Mouse (Mus musculus) naive thymus-derived CD4-positive, alpha-beta T cell, adult 2 months (primary cell): Measurements from ENCODE around the gene Atp5j2.
"Not testable (repeated sequence)": the region's sequence is repeated elsewhere in the genome, so short reads cannot be mapped to it uniquely, and the experiment has no call there.

ENCODE experiments used
- DNase-seq: peaks from one replicate; pipeline ENCODE4 v3.0.0-alpha.2; 2011; ENCODE audit warnings: low read depth

The Atp5j2 gene

DNA sequence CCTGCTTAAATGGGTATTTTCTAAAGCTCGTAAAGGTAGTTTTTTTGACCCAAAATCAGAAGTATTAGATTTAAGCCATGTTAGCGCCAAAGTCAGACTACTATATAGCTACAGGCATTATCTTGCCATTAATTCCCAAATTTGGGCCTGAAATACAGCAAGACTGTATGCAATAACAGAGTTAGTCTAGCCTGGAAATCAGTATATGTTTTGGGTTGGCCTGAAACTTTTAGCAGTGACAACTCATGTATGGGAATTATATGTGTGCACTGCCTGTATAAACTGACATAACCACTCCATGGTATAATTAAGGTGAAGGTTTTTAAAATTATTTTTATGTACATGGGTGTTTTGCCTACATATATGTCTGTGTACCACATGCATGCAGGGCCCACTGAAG is at the start of gene Atp5j2:
Atp5j2 (minus strand) TSS at position 101 of the 400 bp plus-strand sequence.
- DNase-seq, result no peak

DNA sequence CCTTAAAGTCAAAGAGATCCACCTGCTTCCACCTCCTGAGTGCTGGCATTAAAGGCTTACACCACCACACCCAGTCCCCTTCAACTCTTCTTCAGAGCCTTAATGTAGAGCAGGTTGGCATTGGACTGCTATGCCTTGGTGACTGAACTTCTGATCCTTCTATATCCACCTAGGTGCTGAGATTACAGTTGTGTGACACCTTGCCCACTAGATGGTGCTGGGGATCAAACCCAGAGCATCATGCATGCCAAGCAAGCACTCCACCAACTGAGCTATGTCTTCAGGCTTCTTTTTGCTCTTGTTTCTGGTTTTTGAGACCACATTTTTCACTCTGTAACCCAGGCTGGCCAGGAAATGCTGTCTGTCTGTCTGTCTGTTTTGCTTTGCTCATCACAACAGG is 42.8 kb upstream of the Atp5j2 start:
- peak; percentile 64 for DNase-seq

GRCm38 (mm10) chr5:145231893-145232411 is 40.1 kb upstream of the Atp5j2 start:
- no peak for DNase-seq

DNA sequence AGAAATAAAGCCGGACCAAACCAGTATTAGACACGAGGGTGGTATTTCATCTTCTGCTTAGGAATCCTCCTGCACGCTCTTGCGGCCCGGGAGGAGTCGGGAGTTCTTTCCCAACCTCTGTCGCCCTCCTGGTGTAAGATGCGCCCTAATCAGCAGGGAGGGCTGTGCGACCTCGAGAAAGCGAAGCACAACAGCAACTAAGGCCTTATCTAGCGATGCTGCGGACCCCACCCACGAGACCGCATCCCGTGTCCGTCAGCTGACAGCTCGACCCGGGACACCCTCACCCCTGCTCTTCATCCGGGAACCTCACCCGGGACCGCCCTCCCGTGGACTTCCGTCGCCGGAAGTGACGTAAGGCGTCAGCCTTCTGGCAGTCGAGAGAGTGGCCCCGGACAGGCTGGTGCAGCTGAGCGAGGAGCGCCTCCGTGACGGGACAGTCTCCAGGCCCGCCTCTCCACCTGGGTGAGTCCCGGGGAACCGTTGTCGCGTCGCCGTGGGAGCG is 39.6 kb upstream of the Atp5j2 start, which contains the start of gene Zfp655:
Zfp655 (plus strand) TSS at position 349 of the 505 bp plus-strand sequence.
- DNase-seq, result peak; percentile 98

- no peak for DNase-seq
Measured at GRCm38 (mm10) chr5:145230641-145231040, 38.8 kb upstream of the Atp5j2 start.

GRCm38 (mm10) chr5:145229283-145229682 is 37.4 kb upstream of the Atp5j2 start:
- DNase-seq, result not testable (repeated sequence)

DNA sequence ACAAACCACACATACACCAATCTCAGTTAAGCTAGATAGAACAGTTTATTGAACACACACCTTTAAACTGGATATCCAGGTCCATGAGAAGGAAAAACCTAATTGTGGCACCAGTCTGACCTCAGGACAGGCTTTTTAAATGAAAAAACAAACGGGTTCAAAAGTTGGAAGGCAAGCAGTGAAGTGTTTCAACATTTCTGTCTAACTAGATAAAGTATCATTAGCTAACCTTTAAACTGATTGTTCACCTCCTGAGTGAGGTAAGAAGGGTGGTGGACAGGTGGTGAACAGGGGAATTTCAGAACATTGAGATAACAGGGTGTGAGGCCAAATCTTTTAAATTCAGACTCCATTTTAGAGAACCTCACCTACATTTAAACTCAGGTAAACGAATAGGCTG is 34.6 kb upstream of the Atp5j2 start:
- DNase-seq, result no peak

DNA sequence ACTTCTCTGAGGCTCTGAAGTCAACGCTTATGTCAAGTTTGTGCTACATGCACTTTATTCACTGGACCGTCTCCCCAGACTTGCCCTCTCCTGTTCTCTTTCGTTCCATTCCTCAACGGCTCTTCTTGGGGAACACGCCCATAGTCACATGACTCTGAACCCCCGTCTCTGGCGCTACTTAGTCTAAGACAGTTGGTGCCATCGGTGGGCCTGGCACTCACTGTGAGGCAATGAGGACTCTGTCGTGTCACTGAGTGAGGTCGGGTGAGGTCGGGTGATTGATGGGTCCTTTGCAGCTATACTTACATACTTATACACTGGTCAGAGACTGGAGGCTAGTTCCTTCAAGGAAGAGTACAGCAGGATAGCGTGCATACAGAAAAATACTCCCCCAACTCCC is 31.5 kb upstream of the Atp5j2 start:
- DNase-seq, result no peak

DNA sequence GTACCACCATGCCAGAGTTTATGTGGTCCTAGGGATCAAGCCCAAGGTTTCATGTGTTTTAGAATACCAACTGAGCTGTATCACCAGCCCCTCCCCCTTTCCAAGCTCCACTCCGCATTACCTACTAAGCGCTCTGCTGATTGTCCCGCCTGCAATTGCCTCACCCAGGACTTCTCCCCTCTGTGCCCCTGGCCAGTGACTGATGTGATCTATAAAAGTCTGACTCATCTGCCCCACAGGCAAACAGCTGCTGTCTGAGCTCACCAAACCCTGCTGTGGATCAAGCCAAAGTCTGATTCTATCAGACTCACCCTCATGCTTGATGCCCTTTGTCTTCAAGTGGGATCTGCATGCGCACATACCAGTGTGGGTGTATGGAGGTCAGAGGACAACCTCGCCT is 31.0 kb upstream of the Atp5j2 start:
- DNase-seq, result no peak

- DNase-seq, result no peak
Measured at GRCm38 (mm10) chr5:145219981-145220380, 28.1 kb upstream of the Atp5j2 start.

DNA sequence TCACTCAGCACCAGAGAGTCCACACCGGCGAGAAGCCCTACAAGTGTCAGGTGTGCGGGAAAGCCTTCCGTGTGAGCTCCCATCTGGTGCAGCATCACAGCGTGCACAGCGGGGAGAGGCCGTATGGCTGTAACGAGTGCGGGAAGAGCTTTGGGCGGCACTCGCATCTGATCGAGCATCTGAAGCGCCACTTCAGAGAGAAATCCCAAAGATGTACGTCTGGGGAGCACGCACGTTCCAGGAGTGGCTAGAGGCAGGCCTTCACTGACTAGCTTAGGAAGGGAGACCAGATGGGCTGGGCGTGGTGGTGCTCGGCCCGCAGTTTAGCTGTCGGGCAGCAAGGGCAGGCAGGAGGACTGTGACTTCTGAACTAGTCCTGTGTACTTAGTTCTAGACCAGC is 26.8 kb upstream of the Atp5j2 start:
- no peak for DNase-seq

DNA sequence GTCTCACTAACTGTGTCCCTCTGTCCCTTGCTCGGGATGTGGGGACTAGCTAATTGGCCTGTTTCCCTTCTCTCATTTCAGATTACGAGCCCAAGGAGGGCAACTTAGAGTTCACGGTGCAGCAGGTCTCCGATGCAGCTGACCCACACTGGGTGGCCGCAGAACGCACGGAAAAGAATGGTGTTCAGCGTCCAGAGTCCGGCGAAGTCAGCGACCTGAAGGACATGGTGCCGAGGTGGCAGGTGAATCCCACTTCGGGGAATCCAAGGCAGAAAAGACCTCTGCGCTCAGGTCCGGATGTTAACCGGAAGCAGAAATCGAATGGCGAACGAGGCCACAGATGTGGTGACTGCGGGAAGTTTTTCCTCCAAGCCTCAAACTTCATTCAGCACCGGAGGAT is 26.3 kb upstream of the Atp5j2 start:
- DNase-seq, result no peak

DNA sequence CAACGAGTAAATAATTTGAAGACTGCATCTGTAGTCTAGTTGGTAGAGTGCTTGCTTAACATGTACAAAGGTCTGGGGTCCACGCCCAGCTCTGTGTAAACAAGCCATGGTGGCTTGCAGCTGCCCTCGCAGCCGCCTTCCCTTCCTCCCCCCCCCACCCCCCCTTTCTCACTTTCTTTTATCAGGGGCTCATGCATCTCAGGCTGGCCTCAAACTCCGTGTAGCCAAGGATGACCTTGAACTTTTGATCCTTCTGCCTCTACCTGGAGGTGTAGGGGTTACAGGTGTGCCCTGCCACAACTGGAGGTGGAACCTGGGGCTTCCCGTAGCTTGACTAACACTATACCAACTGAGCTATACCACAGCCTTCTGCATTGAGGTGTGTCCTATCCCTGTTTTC is 25.9 kb upstream of the Atp5j2 start:
- no peak for DNase-seq

DNA sequence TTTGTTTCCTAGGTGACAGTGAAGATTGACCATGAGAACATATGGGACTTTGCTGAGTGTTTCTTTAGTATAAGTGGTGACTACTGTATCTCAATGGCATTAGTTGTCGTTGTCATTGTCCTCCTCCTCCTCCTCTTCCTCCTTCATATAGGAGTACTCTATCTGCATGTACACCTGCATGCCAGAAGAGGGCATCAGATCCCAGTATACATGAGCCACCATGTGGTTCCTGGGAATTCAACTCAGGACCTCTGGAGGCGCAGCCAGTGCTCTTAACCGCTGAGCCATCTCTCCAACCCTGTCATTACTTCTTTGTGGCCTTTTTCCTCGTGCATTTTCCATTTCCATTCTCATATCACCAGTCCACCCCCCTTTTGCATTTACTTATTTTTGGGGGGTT is 22.8 kb upstream of the Atp5j2 start:
- DNase-seq, result no peak

DNA sequence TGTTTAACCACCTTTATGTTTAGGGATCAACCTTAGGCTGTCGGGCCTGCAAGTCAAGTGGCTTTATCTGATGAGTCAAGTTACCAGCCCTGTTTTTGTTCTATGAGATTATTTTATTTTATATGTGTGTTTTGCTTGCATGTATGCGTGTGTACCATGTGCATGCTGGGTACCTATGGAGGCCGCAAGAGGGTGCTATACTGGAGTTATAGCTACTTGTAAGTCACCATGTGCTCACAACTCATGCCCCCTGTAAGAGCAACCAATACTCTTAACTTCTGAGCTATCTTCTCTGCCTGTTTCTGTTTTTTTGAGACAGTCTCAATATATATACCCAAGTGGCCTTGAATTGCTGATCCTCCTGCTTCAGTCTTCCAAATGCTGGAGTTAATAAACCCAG is 21.6 kb upstream of the Atp5j2 start:
- no peak for DNase-seq

- DNase-seq, result no peak
Measured at GRCm38 (mm10) chr5:145212216-145212615, 20.4 kb upstream of the Atp5j2 start.

DNA sequence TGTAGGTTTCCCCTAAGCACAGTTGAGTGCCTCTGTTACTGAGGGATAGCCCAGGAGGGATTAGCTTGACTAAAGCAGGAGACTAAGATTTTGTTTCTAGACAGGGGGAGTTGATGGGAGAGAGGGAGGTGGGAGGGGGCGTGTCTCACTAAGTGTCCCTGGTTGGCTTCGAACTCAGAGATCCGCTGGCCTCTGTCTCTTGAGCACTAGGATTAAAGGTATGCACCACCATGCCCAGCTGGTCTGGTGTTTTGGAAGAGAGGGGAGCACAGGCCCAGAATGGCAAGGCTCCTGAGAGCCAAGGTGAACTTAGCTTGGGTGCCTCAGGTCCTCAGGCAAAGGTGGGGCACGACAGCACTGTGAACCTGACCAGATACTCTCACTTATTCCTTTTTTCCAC is 19.5 kb upstream of the Atp5j2 start:
- no peak for DNase-seq

GRCm38 (mm10) chr5:145208391-145208790 is 16.5 kb upstream of the Atp5j2 start:
- not testable (repeated sequence) for DNase-seq

DNA sequence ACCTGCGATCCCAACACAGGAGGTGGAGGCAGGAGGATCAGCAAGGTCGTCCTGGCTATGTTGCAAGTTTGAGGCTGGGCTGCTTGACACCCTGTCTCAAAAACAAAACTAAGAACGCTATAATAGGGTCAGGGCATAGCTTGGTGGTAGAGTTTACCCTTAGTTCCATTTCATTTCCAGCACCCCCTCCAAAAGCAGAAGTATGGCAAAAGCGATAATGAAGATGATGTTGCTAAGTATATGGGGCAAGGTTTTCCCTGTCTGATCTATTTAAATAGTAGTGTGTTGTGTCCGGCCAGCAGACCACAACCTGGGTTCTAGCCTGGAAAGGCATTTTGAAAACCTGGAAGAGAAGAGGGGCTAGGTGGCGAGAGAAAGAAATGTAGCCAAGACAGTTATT is 16.1 kb upstream of the Atp5j2 start:
- DNase-seq, result no peak

DNA sequence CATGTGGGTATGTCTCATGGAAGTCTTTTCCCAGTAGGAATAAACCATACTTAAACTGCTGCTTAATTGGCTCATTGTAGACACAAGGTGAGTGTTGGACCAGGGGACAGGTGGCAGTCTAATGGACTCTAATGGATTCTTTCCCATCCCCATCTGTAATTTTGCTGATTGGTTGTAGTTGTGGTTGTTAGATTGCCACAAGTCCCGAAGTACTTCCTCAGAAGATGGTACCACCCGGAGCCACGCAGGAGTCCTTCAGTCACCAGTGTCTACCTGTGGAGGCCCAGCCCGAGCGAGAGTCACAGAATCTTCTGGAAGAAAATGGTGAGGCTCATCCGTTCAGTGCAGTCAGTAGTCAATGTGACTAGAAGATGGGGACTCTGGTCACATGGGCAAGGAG is 15.5 kb upstream of the Atp5j2 start:
- no peak for DNase-seq

- peak; percentile 26 for DNase-seq
Measured at GRCm38 (mm10) chr5:145205041-145205440, 13.2 kb upstream of the Atp5j2 start.

- DNase-seq, result peak; percentile 97
Measured at GRCm38 (mm10) chr5:145203936-145204691, 12.3 kb upstream of the Atp5j2 start, which contains the start of gene Zkscan5. TSS of gene Zkscan5 (plus strand) at chr5:145204562.

GRCm38 (mm10) chr5:145202446-145202845 is 10.6 kb upstream of the Atp5j2 start:
- no peak for DNase-seq
